Mouse (Mus musculus) brown adipose tissue, adult 24 weeks (tissue): ENCODE measurements around the gene Disp2. TPM values are rescaled to one million over a fixed set of nuclear protein-coding genes. Genes with fewer than 3 reads are reported as not detected.

Experiments used
- H3K27ac ChIP-seq: fragments of 200-500 bp; replicated peaks from 2 replicates; pipeline ENCODE4 v1.5.1; 2012; ENCODE audit warnings: low read depth, mild to moderate bottlenecking, low read length
- H3K4me1 ChIP-seq: fragments of 200-500 bp; 2 replicates; pipeline ENCODE4 v1.6.1; 2012; ENCODE audit warnings: low read length, mixed read lengths; ENCODE audit not compliant: control insufficient read depth, insufficient read depth, insufficient read length
- H3K4me3 ChIP-seq: fragments of 200-500 bp; 2 replicates; pipeline ENCODE4 v1.5.1; 2012; ENCODE audit warnings: low read depth, mild to moderate bottlenecking, low read length, moderate library complexity; ENCODE audit not compliant: insufficient read depth
- polyA plus RNA-seq: library from polyadenylated mRNA; stranded (reverse); fragments of >200 nt; gene quantifications from 2 replicates; pipeline ENCODE4 v1.2.4, GENCODE M21; 2012; ENCODE audit not compliant: missing spikeins, insufficient read depth, insufficient read length

Gene Disp2
- polyA plus RNA-seq, 1 experiment = 0.32 TPM

DNA sequence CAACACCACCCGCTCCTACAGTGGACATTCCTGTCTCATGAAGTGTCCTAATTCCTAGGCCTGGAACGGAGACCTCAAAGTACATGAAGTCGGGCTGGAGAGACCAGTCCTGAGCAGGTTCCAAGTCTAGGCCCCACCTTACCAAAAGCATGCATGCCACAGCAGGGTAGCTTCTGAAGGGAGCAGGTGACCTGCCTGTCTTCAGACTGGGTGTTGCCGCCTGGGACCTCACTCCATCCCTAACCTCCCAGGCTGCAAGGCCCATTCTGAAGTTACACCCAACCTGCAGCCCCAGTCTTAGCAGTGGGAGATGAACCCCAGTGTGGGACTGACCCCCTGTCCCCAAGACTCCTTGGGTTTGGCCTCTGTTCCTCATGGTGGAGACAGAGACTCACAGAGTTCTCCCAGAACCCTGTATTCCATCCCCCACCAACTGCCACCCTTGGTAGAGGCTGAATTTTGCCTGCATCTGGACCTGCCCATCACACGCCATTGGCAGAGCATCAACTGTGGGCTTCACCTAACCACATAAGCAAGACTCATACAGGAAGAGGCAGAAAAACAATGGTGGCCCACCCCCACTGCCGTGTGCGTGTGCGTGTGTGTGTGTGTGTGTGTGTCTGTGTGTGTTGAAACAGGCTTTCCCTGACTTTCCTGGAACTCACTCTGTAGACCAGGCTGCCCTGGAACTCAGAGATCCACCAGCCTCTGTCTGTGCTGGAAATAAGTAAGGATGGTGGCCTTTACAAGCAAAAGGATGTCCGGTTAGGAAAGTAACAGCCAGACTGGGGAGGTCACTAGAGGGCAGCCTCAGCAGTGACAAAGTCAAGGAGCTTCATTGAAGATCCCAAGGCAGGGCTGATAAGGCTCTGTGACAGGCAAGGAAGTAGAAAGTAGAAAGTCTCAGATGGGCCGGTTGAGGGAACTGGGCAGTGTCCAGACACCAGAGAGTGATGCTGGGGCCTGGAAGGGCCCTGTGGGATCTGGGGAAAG is 13.2 kb upstream of the Disp2 start:
- Histone ChIP-seq H3K4me3 (no peak overlapping the region), H3K27ac (no peak overlapping the region), H3K4me1 (peaks cover 13% of the 10 kb centered on the region)

DNA sequence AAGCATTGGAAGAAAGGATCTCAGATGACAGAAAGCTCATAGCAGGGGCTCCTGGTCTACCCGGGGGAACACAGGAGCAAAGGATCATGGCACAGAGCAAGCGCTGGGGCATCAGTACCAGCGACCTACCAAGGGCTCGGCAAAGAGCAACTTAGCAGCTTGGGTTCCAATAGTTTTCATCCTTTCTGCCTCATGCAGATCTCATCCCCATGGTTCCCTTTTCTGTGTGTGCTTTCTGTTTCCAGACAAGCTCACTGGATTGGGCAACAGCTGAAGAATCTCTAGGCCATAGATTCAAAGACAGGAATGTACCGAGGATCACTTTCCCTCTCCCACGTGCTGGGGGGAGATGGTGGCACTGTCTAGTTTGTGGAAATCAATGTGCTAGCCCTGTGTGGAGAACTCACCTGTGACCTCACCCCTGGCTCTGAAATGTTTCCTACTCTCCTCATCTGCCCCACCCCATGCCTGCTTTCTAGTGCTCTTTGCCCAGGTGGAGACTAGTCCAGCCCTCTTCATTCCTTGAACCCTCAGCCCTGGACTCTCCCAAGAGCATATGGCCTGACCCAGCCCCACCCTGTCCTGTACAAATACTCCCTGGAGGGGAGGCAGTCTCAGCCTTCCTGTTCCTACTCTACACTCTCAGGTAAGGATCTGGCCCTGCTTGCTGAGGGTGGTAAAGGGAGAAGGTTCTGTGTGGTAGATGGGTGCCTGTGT is 7.2 kb upstream of the Disp2 start, which contains the start of gene Phgr1:
Gene Phgr1, plus strand, starts transcription at position 612 of the 717 bp plus-strand sequence.
- H3K27ac ChIP-seq = no peak within 1 kb of the TSS
- no peak within 1 kb of the TSS for H3K4me3 ChIP-seq
- H3K4me1 ChIP-seq = peaks cover 13% of the 10 kb centered on the region

GRCm38 (mm10) chr2:118774536-118774935 is 5.0 kb upstream of the Disp2 start:
- Histone ChIP-seq H3K4me3 (no peak overlapping the region), H3K27ac (no peak overlapping the region), H3K4me1 (peaks cover 13% of the 10 kb centered on the region)

- Histone ChIP-seq H3K4me1 (peaks cover 13% of the 10 kb centered on the region), H3K27ac (0 out of 2 replicates have a peak overlapping the region, but pooled peaks have one; percentile 2), H3K4me3 (no peak overlapping the region)
Observed at GRCm38 (mm10) chr2:118775396-118775795, 4.1 kb upstream of the Disp2 start.

DNA sequence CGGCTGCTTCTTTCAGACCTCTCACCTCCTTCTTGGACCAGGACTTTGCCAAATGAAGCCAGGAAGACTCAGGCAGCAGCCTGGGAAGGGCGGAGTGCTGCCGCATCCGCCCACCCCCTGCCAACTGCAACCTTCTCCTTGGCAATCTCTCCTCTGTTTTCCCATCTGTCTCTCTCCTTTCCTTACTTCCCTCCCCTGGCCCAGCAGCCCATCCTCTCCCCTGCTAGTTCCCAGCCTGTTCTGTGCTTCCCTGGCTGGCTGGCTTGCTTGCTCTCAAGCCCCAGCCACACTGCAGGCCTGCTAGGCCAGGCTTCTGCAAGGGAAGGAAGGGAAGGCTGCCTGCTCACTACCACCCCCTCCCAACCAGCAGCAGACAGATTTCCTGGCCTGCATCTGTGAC is 3.7 kb upstream of the Disp2 start:
- Histone ChIP-seq H3K4me1 (peaks cover 13% of the 10 kb centered on the region), H3K4me3 (no peak overlapping the region), H3K27ac (no peak overlapping the region; the same call in 1 of the 2 replicates)

- Histone ChIP-seq H3K4me3 (no peak overlapping the region), H3K4me1 (peaks cover 13% of the 10 kb centered on the region), H3K27ac (no peak overlapping the region; the same call in 1 of the 2 replicates)
Observed at GRCm38 (mm10) chr2:118776295-118776694, 3.2 kb upstream of the Disp2 start.

DNA sequence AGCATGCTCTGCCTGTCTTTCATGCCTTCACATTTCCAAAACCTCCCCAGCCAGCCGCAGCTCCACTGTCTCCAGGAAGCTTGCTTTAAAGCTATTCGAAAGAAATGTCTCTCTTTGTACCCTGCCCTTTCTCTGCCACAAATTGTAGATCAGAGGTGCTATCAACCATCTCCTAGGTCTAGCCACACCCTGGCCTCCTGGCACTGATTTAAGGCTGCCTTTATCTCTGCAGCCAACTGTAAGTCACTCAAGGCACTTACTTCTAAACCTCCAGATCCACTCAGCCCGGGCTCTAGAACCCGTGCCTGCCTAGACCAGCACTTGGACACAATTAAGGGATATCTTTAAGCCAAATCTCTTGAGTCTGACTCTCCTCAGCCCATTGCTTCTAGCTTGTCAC is 1.1 kb upstream of the Disp2 start:
- Histone ChIP-seq H3K4me3 (no peak overlapping the region), H3K27ac (no peak overlapping the region), H3K4me1 (peaks cover 15% of the 10 kb centered on the region)

GRCm38 (mm10) chr2:118779065-118779464 is 454 bp upstream of the Disp2 start:
- Histone ChIP-seq H3K4me1 (peaks cover 15% of the 10 kb centered on the region), H3K27ac (no peak overlapping the region), H3K4me3 (peak overlapping the region; percentile 44)

GRCm38 (mm10) chr2:118781115-118781514 is 1.6 kb downstream of the Disp2 start:
- Histone ChIP-seq H3K4me3 (no peak overlapping the region), H3K27ac (no peak overlapping the region), H3K4me1 (peaks cover 6% of the 10 kb centered on the region)

DNA sequence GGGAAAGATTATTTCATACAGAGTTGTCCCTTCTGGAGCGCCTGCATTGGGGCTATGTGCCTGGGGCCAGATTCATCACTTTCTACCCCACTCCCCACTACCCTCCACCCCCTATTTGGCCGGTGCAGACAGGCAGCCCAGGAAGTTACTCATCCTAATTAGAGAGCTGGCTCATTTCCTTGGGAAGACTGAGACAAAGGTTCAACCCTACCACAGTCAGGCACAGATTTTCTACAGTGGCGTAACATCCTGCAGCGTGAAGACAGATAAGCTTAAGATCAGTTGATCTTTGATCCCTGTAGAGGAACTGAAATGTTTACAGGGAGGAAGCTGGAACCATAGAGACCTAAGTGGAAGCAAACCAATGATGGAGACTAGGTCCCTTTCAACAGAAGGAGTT is 2.8 kb downstream of the Disp2 start:
- no peak overlapping the region for H3K27ac ChIP-seq
- no peak overlapping the region for H3K4me3 ChIP-seq
- H3K4me1 ChIP-seq = peaks cover 2% of the 10 kb centered on the region

DNA sequence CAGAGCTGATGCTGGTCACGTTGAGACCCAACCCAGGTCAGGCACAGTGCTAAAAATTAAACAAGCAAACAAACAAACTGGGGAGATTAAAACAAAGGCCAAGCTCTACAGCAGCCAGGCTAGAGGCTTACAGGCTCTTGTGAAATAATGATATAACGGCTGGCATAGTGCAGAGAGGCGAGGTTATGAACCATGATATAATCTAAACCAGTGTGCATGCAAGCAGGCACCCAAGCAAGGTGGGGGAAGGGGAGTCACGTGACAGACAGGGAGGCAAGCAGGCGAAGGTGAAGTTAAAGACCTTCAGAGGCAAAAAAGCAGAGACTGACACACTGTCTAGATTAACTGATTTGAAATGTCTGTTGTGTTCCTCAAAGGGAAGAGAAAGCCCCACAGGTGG is 3.6 kb downstream of the Disp2 start:
- peaks cover 2% of the 10 kb centered on the region for H3K4me1 ChIP-seq
- no peak overlapping the region for H3K4me3 ChIP-seq
- H3K27ac ChIP-seq = peak overlapping the region; percentile 23; the same call in 1 of the 2 replicates

- peaks cover 2% of the 10 kb centered on the region for H3K4me1 ChIP-seq
- peak overlapping the region; percentile 23; the same call in 1 of the 2 replicates for H3K27ac ChIP-seq
- H3K4me3 ChIP-seq = no peak overlapping the region
Observed at GRCm38 (mm10) chr2:118783663-118784062, 4.1 kb downstream of the Disp2 start.

DNA sequence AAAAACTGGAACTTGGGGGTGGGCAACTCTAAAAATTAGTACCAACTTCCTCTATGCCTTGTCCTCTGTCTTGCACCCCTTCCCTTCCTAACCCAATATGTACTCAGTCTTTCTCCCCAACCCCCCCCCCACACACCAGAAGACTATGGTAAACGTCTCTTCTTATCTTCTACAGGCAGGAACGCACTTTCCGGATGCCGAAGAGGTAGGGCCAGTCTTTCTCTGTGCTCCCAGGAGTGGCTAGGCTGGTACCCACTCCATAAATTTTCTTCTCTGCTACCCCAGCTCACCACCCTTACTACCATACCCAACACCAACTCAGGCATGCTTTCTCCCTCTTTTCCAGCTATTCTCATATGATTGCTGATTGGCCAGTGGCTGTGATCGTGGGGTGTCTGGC is 7.0 kb downstream of the Disp2 start:
- no peak overlapping the region for H3K27ac ChIP-seq
- H3K4me1 ChIP-seq = peaks cover 4% of the 10 kb centered on the region
- H3K4me3 ChIP-seq = no peak overlapping the region

- Histone ChIP-seq H3K4me1 (peaks cover 2% of the 10 kb centered on the region; the same call in 1 of the 2 replicates), H3K4me3 (no peak overlapping the region), H3K27ac (no peak overlapping the region)
Observed at GRCm38 (mm10) chr2:118789501-118789900, 10.0 kb downstream of the Disp2 start.

DNA sequence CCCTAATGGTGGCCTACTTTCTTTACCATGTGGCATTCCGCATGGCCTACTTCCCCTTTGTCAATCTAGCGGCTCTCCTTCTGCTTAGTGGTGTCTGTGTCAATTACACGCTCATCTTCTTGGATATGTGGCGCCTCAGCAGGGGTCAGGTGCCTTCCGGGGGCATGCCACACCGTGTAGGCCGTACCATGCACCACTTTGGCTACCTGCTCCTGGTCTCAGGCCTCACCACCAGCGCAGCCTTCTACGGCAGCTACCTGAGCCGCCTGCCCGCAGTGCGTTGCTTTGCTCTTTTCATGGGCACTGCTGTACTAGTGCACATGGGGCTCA is 10.7 kb downstream of the Disp2 start:
- Histone ChIP-seq H3K4me3 (0 out of 2 replicates have a peak overlapping the region, but pooled peaks have one; percentile 4), H3K4me1 (peaks cover 2% of the 10 kb centered on the region; the same call in 1 of the 2 replicates), H3K27ac (no peak overlapping the region)
